Mouse (Mus musculus): ENCODE results near the gene Idh2. TPM values are rescaled to one million over a fixed set of nuclear protein-coding genes. Genes with fewer than 3 reads are reported as not detected.

Idh2 gene
- 138 and 150 TPM in 2 replicates for polyA plus RNA-seq (2015; fragmentation: Nextera tagmentation; extraction: Ambion mirVana)

GRCm38 (mm10) chr7:80115224-80115590 lies at the start of gene Idh2:
Gene Idh2 (minus strand): TSS chr7:80115392.

Other genes starting within 250 kb of the Idh2 start
- 29.2 and 29.5 TPM in 2 replicates for gene Ap3s2, start 194.7 kb downstream of the Idh2 start, polyA plus RNA-seq (2015; fragmentation: Nextera tagmentation; extraction: Ambion mirVana)
- gene Arpin, start 180.0 kb downstream of the Idh2 start, polyA plus RNA-seq (2015; fragmentation: Nextera tagmentation; extraction: Ambion mirVana): 18.3 and 19.0 TPM in 2 replicates
- 9.2 and 9.5 TPM in 2 replicates for gene Zfp710, start 90.6 kb downstream of the Idh2 start, polyA plus RNA-seq (2015; fragmentation: Nextera tagmentation; extraction: Ambion mirVana)
- 27.4 and 30.5 TPM in 2 replicates for gene Sema4b, start 71.4 kb upstream of the Idh2 start, polyA plus RNA-seq (2015; fragmentation: Nextera tagmentation; extraction: Ambion mirVana)
- 52.4 and 60.6 TPM in 2 replicates for gene Cib1, start 117.4 kb upstream of the Idh2 start, polyA plus RNA-seq (2015; fragmentation: Nextera tagmentation; extraction: Ambion mirVana)
- 3.7 and 3.8 TPM in 2 replicates for gene Gdpgp1, start 117.5 kb upstream of the Idh2 start, polyA plus RNA-seq (2015; fragmentation: Nextera tagmentation; extraction: Ambion mirVana)
- gene Ttll13, start 131.0 kb upstream of the Idh2 start, polyA plus RNA-seq (2015; fragmentation: Nextera tagmentation; extraction: Ambion mirVana): 3.4 and 4.0 TPM in 2 replicates
- 68.1 and 72.3 TPM in 2 replicates for gene Ngrn, start 145.8 kb upstream of the Idh2 start, polyA plus RNA-seq (2015; fragmentation: Nextera tagmentation; extraction: Ambion mirVana)
- 13.5 and 17.8 TPM in 2 replicates for gene Vps33b, start 154.3 kb upstream of the Idh2 start, polyA plus RNA-seq (2015; fragmentation: Nextera tagmentation; extraction: Ambion mirVana)
- 21.9 and 23.5 TPM in 2 replicates for gene Prc1, start 179.1 kb upstream of the Idh2 start, polyA plus RNA-seq (2015; fragmentation: Nextera tagmentation; extraction: Ambion mirVana)
- gene Rccd1, start 209.1 kb upstream of the Idh2 start, polyA plus RNA-seq (2015; fragmentation: Nextera tagmentation; extraction: Ambion mirVana): 8.0 and 12.1 TPM in 2 replicates
- gene Unc45a, start 225.6 kb upstream of the Idh2 start, polyA plus RNA-seq (2015; fragmentation: Nextera tagmentation; extraction: Ambion mirVana): 41.4 and 45.2 TPM in 2 replicates
- 18.0 and 18.5 TPM in 2 replicates for gene Hddc3, start 227.7 kb upstream of the Idh2 start, polyA plus RNA-seq (2015; fragmentation: Nextera tagmentation; extraction: Ambion mirVana)

Data from neural tube, postnatal 0 days (tissue).